Mouse (Mus musculus) midbrain, embryonic 11.5 days (tissue): ENCODE measurements around the gene Mrpl45. TPM values are rescaled to one million over a fixed set of nuclear protein-coding genes. Genes with fewer than 3 reads are reported as not detected.
"Not testable (repeated sequence)": the region's sequence is repeated elsewhere in the genome, so short reads cannot be mapped to it uniquely, and the experiment has no call there.

Experiments
- ATAC-seq: fragments of 200-750 bp; cut with Nextera tagmentation; 2 replicates; pipeline ENCODE4 v1.8.0; 2017; ENCODE audit warnings: moderate TSS enrichment, moderate library complexity; ENCODE audit not compliant: low FRiP score
- DNase-seq: peaks from one replicate; pipeline ENCODE4 v3.0.0; 2015; ENCODE audit warnings: low spot score; ENCODE audit errors: missing footprints
- H3K27ac ChIP-seq: fragments of 300-500 bp; sonication (generic); 2 replicates; pipeline ENCODE4 v1.5.1; 2014; ENCODE audit warnings: low read depth, low read length
- H3K27me3 ChIP-seq: fragments of 300-500 bp; sonication (generic); 2 replicates; pipeline ENCODE4 v1.6.1; 2014; ENCODE audit warnings: mild to moderate bottlenecking, low read length, moderate library complexity, mixed read lengths; ENCODE audit not compliant: control insufficient read depth, insufficient read depth
- H3K36me3 ChIP-seq: fragments of 300-500 bp; sonication (generic); 2 replicates; pipeline ENCODE4 v1.6.1; 2014; ENCODE audit warnings: mild to moderate bottlenecking, low read length, moderate library complexity, mixed read lengths; ENCODE audit not compliant: control insufficient read depth, insufficient read depth
- H3K4me1 ChIP-seq: fragments of 300-500 bp; sonication (generic); 2 replicates; pipeline ENCODE4 v1.6.1; 2014; ENCODE audit warnings: low read length; ENCODE audit not compliant: control insufficient read depth, insufficient read depth
- H3K4me2 ChIP-seq: fragments of 300-500 bp; sonication (generic); 2 replicates; pipeline ENCODE4 v1.6.1; 2014; ENCODE audit warnings: mild to moderate bottlenecking, moderate library complexity
- H3K4me3 ChIP-seq: fragments of 300-500 bp; sonication (generic); 2 replicates; pipeline ENCODE4 v1.5.1; 2014; ENCODE audit warnings: low read depth, low read length
- H3K9ac ChIP-seq: fragments of 300-500 bp; sonication (generic); 2 replicates; pipeline ENCODE4 v1.6.1; 2014; ENCODE audit warnings: low read length
- H3K9me3 ChIP-seq: fragments of 300-500 bp; sonication (generic); 2 replicates; pipeline ENCODE4 v1.6.1; 2016; ENCODE audit warnings: low read length; ENCODE audit not compliant: control insufficient read depth
- WGBS: fragments of 180-500 bp; shearing (Covaris S2); extraction: QIAGEN DNeasy Blood & Tissue Kit; methylation state at CpG from one replicate; pipeline ENCODE4 v1.1.7; 2014; 5-methylcytosine and 5-hydroxymethylcytosine counted together
- polyA plus RNA-seq: library from polyadenylated mRNA; unstranded; fragments of >200 nt; fragmentation: Nextera tagmentation; extraction: Ambion mirVana; gene quantifications from 2 replicates; pipeline ENCODE4 v1.2.1, GENCODE M21; 2014

Mrpl45 gene
- polyA plus RNA-seq, 1 experiment from 2014 or later: 58.9 TPM

DNA sequence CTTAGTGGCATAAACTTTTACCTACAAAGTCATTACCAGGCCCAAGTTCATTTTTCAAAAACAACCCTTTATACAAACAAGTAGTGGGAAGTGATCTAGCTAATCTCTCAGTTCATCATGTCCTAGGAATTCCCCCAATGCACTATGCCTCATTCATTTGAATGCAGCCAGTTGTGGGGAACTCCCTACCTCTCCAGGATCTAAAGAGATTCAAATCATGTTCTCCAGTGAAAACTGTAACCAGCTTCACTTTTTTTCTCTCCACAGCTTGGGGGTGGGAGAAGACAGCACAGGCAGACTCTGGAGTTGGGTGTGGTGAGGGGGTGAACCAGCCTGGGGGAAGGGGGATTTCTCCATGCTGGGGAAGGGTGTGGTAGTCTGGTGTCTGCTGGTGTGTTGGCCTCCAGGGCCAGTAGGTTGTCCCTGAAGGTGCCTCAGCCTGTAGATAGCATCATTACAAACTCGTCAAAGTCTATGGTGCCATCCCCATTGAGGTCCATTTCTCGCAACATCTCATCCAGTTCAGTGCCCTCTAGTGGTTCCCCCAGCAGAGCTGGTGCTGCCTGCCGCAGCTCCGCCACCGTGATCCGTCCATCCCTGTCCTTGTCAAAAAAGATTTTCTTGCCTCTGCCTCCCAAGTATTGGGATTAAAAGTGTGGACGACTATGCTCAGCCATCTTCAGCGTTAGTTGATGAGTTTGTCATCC lies 6.5 kb downstream of the Mrpl45 start:
- H3K4me2 ChIP-seq, DNase-seq, H3K27me3 ChIP-seq, ATAC-seq, H3K36me3 ChIP-seq, H3K9me3 ChIP-seq, H3K9ac ChIP-seq, H3K4me1 ChIP-seq, H3K4me3 ChIP-seq, H3K27ac ChIP-seq: not testable (repeated sequence)
- 86% methylated on average over 8 of the region's 8 CpGs for WGBS

DNA sequence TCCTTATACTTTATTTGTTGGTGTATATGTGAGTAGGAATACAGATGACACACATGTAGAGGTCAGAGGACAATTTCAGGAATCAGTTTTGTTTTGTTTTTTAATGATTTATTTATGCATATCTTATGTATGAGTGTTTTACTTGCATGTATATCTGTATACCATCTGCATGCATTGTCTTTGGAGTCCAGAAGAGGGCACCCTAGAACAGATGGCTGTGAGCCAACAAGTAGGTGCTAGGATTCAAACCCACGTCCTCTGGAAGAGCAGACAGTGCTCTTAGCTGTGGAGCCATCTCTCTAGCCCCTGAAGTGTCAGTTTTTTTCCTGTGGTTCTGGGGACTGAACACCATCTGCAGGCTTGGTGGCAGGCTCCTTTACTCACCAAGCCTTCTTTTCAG lies 9.7 kb downstream of the Mrpl45 start:
- 84% methylated on average over 1 of the region's 1 CpGs for WGBS
- H3K9me3 ChIP-seq: no peaks in the 10 kb centered on the region
- H3K27me3 ChIP-seq: no peaks in the 10 kb centered on the region
- peaks cover 12% of the 10 kb centered on the region; the same call in 1 of the 2 replicates for H3K36me3 ChIP-seq
- DNase-seq (no peak), ATAC-seq (no peak)
- no peak overlapping the region for H3K4me2 ChIP-seq
- no peaks in the 10 kb centered on the region for H3K4me1 ChIP-seq
- H3K4me3 ChIP-seq: no peak overlapping the region
- no peak overlapping the region for H3K9ac ChIP-seq
- no peak overlapping the region for H3K27ac ChIP-seq

DNA sequence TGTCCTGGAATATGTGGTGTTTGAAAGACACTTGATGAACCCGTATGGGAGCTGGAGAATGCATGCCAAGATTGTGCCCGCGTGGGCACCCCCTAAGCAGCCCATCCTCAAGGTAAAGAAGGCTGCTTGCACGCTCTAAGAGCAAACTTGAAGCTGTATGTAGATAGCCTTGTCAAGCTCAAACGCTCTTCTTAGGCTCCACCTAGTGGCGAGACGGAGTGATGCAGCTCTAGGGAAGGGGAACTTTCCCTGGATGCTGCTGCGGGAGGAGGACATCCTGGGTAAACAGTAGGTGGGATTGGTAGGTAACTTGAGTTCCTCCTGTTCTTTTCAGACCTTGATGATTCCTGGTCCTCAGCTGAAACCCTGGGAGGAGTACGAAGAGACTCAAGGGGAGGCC lies 12.6 kb downstream of the Mrpl45 start:
- H3K9ac ChIP-seq: no peak overlapping the region
- H3K36me3 ChIP-seq: peaks cover 12% of the 10 kb centered on the region; the same call in 1 of the 2 replicates
- H3K4me1 ChIP-seq: no peaks in the 10 kb centered on the region
- no peak overlapping the region for H3K4me2 ChIP-seq
- no peaks in the 10 kb centered on the region for H3K9me3 ChIP-seq
- DNase-seq (peak; percentile 98), ATAC-seq (no peak)
- no peaks in the 10 kb centered on the region for H3K27me3 ChIP-seq
- 32% methylated on average over 9 of the region's 9 CpGs for WGBS
- no peak overlapping the region for H3K27ac ChIP-seq
- no peak overlapping the region for H3K4me3 ChIP-seq

DNA sequence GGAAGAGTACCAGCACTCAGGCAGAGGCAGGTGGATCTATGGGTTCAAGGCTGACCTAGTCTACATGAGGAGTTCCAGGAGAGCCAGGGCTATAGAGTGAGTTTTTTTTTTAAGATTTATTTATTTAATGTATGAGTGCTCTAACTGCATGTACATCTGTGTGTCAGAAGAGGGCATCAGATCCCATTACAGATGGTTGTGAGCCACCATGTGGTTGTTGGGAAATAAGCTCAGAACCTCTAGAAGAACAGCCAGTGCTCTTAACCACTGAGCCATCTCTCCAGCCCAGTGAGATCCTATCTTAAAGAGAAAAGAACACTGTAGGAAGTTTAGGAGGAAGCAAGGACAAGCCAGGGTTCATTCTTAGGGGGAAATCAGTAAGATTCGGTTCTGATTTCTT lies 14.8 kb downstream of the Mrpl45 start:
- Histone ChIP-seq H3K9ac (no peak overlapping the region), H3K27me3 (no peaks in the 10 kb centered on the region), H3K4me2 (no peak overlapping the region), H3K27ac (no peak overlapping the region), H3K4me1 (no peaks in the 10 kb centered on the region), H3K9me3 (no peaks in the 10 kb centered on the region), H3K4me3 (no peak overlapping the region), H3K36me3 (peaks cover 7% of the 10 kb centered on the region; the same call in 1 of the 2 replicates)
- WGBS: 91% methylated on average over 1 of the region's 1 CpGs
- ATAC-seq (no peak), DNase-seq (no peak)

DNA sequence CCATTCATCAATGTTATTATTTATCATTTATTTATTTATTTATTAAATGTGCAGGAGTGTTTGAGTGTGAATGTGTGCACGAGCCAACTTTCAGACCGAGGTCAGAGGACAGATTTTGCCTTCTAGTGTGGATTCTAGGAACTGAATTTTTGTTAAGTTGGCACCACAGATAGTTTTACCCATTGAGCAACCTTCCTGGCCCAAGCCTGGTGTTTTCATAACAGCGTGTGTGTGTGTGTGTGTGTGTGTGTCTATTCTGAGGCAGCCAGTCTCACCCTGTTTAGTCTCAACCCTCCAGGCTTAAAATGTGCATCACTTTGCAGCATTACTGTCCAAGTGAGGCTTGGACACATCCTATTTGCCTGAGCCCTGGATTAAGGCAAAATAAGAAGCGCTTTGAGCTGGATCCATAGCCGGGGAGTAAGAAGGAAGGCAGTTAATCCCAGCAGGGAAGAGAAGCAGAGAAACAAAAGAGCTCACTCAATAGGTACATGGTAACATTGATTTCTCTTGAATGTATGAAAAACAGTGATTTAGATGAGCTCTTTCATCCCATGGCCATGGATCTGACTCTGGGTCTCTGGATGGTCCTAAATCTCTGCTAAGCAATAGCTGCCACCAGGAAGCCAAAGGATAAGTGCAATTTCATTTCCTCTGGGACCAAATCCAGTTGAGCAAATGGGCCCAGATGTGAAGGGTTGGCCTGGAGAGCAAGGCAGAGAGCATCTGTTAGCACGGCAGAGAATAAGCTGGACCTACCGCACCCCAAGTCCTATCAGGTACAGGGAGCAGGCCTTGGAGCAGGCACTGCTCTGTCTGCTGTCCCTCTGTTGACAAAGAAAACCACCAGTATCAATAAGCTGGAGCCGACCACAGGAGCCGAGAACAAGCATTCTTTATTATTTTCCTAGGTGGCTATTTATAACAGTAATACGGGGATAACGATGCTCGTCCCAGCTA lies 16.0 kb downstream of the Mrpl45 start:
- H3K27ac ChIP-seq: no peak overlapping the region
- DNase-seq (no peak), ATAC-seq (no peak)
- no peak overlapping the region for H3K4me3 ChIP-seq
- H3K36me3 ChIP-seq: peaks cover 5% of the 10 kb centered on the region; the same call in 1 of the 2 replicates
- WGBS: 80% methylated on average over 12 of the region's 12 CpGs
- no peak overlapping the region for H3K4me2 ChIP-seq
- H3K4me1 ChIP-seq: no peaks in the 10 kb centered on the region
- no peak overlapping the region for H3K9ac ChIP-seq
- no peaks in the 10 kb centered on the region for H3K27me3 ChIP-seq
- H3K9me3 ChIP-seq: no peaks in the 10 kb centered on the region

DNA sequence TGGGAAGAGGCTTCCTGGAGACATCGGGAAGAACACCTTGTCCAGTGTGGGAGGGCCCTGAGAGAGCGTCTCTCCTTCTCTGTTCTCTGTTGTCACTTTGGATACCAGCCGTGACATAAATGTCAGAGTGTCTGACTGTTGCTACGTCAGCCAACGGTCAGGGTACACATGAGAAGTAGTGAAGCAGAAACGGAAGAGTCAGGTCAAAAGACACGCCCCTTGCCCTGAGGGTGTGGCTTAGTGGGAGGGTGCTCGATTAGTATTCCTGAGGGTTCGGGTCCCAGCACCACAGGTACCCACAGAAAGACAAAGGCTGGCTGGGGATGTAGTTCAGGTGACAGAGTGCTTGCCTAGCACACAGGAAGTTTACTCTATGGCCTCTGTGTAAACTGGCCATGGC lies 17.5 kb downstream of the Mrpl45 start:
- no peaks in the 10 kb centered on the region for H3K4me1 ChIP-seq
- no peak overlapping the region for H3K9ac ChIP-seq
- no peak for ATAC-seq
- H3K9me3 ChIP-seq: no peaks in the 10 kb centered on the region
- no peak overlapping the region for H3K27ac ChIP-seq
- 57% methylated on average over 9 of the region's 9 CpGs for WGBS
- H3K4me2 ChIP-seq: no peak overlapping the region
- peaks cover 3% of the 10 kb centered on the region; the same call in 1 of the 2 replicates for H3K36me3 ChIP-seq
- no peak overlapping the region for H3K4me3 ChIP-seq
- DNase-seq: no peak
- H3K27me3 ChIP-seq: no peaks in the 10 kb centered on the region

DNA sequence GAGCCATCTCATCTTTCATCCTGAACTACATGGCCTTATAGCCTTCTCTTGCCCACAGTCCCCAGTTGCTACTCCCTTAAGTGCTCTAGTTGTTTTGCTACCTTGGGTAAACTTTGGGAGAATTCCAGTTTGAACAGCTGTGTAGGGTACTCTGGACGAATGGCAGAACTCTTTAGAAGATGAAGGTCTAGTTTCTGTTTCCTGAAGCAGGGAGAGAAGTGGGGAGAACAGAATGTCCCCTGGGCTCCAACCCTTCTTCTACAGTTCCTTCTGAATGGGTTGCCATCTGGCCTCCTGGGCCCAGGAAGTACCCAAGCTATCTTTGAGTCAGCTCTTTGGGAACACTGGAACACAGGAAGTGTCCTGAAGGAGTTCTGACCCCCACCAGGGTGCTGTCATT lies 18.4 kb downstream of the Mrpl45 start:
- WGBS: 74% methylated on average over 1 of the region's 1 CpGs
- H3K4me2 ChIP-seq: no peak overlapping the region
- no peak overlapping the region for H3K4me3 ChIP-seq
- ATAC-seq (no peak), DNase-seq (peak; percentile 51)
- H3K27ac ChIP-seq: no peak overlapping the region
- no peaks in the 10 kb centered on the region for H3K4me1 ChIP-seq
- no peak overlapping the region for H3K9ac ChIP-seq
- H3K27me3 ChIP-seq: no peaks in the 10 kb centered on the region
- H3K9me3 ChIP-seq: no peaks in the 10 kb centered on the region
- peaks cover 3% of the 10 kb centered on the region; the same call in 1 of the 2 replicates for H3K36me3 ChIP-seq

DNA sequence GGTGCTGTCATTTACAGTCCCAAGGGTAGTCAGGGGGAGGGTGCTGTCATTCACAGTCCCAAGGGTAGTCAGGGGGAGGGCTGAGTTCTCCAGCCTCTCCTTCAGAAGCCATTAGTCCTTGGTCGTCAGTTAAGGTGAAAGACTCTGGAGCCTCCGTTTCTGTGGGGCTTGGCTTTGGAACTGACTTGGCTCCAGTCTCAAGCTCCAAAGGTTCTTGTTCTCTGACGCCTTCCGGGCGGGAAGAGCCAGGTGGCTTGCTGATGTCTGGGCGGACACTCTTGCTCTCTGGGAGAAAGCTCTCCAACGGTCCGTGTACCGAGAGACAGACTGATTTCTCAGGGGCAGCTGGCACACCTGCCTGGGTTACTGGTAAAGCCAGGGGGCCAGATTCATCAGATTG lies 18.9 kb downstream of the Mrpl45 start:
- no peak overlapping the region for H3K9ac ChIP-seq
- no peak overlapping the region for H3K27ac ChIP-seq
- H3K4me1 ChIP-seq: no peaks in the 10 kb centered on the region
- no peaks in the 10 kb centered on the region for H3K36me3 ChIP-seq
- 86% methylated on average over 9 of the region's 9 CpGs for WGBS
- DNase-seq: peak; percentile 59
- no peak overlapping the region for H3K4me2 ChIP-seq
- no peaks in the 10 kb centered on the region for H3K9me3 ChIP-seq
- no peak overlapping the region for H3K4me3 ChIP-seq
- ATAC-seq: no peak
- no peaks in the 10 kb centered on the region for H3K27me3 ChIP-seq

DNA sequence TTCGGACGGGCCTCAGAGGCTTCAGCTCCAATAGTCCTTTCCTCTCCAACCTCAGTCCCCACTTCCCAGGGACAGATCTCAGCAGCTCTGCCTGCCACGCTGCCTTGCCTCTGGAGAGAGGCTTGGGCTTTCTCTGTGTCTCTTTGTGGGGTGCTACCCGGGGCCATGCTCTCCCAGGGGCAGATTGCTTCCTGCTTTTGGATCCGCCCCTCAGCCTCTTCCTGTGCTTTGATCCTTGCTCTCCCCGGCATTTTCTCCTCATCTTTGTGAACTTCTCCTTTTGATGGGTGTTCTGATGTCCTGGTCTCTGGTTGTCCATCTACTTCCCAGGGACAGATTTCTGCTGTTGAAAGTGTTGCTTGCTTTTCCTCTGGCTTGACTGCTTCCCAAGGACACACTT lies 20.7 kb downstream of the Mrpl45 start:
- no peak overlapping the region for H3K27ac ChIP-seq
- H3K27me3 ChIP-seq: no peaks in the 10 kb centered on the region
- no peak overlapping the region for H3K9ac ChIP-seq
- no peaks in the 10 kb centered on the region for H3K9me3 ChIP-seq
- no peak for ATAC-seq
- no peak for DNase-seq
- no peaks in the 10 kb centered on the region for H3K4me1 ChIP-seq
- H3K4me2 ChIP-seq: no peak overlapping the region
- WGBS: 59% methylated on average over 6 of the region's 6 CpGs
- H3K4me3 ChIP-seq: no peak overlapping the region
- no peaks in the 10 kb centered on the region for H3K36me3 ChIP-seq
